Mouse (Mus musculus) monocyte, adult 2 months (primary cell): ENCODE results near the gene Zmynd15.

Experiments
- DNase-seq, 2 experiments: peaks; one replicate each; pipeline ENCODE4 v3.0.0; 2022; ENCODE audit warnings: low spot score in 2 of 2, low read depth in 1 of 2

Gene Zmynd15

DNA sequence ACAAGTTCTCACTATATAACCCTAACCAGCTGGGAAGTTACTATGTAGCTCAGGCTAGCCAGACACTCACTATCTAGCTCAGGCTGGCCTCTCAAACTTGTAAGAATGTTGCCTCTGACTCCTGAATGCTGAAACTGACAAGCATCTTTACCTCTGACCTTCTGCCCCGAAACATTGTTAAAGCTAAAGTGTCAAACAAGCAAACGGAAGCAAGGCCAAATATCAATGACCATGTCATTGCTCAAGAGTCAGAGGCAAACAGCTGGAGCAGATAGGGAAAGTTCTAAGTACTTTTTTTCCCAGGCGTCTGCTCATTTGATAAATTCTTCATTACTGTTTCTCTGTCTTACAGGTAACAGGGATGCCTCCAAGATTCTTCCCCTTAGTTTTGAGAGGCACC lies 42.8 kb downstream of the Zmynd15 start:
- no peak for DNase-seq

DNA sequence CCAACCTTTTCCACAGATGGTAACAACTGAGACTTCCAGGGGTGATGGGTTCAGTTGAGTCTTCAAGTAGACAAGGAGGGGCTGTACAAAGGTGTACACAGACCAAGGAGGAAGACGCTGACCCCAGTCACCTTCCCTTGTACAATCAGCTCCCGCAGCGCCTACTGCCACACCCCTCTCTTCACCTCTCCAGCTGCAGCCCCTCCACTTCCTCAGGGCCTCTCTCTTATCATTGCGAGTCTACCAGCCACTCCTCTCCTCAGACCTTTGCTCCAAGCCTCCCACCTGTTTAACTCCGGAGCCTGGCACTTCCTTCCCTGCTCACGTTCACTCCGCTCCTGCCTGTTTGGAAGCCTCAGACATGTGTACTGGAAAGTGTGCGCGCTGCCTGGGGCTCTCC lies 45.7 kb downstream of the Zmynd15 start, which contains the start of gene Tm4sf5:
Tm4sf5 (plus strand) TSS at position 275 of the 400 bp plus-strand sequence.
- DNase-seq, result no peak

DNA sequence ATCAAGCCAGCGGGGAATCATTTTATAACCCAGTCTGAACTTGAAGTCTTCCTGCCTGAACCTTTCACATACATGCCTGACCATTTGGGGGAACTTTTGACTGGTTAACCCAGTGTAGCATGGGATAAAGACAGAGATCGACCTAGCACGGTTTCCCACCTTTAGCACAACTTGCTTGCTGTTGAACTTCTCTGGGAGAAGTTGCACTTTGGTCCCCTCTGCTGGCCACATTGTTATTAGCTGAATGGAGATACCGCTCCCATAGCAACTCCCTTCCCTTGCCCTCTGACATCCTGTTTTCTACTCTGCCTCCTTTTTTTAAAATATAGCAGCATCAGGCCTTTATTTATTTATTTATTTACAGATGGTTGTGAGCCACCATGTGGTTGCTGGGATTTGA lies 47.2 kb downstream of the Zmynd15 start:
- DNase-seq, result peak; percentile 32 to 60

DNA sequence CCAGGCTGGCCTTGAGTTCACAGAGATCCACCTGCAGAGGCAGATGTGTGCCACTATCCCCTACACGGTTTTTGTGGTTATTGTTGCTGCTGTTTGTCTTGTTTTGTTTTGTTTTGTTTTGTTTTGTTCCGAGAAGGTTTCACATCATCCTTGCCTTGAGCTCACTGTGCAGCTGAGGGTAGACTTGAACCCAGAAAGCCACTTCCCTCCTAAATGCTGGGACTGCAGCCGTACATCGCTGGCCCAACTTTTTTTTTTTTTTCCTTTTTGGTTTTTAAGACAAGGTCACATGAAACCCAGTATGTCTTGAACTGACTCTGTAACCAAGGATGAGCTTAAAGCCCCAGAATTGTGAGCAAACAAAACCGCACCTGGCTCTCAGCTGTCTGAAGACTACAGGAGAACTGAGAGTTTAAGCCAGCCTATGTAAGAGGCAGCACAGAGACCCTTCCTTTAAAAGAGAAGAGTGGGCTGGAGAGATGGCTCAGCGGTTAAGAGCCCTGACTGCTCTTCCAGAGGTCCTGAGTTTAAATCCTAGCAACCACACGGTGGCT lies 47.8 kb downstream of the Zmynd15 start:
- DNase-seq, result no peak

DNA sequence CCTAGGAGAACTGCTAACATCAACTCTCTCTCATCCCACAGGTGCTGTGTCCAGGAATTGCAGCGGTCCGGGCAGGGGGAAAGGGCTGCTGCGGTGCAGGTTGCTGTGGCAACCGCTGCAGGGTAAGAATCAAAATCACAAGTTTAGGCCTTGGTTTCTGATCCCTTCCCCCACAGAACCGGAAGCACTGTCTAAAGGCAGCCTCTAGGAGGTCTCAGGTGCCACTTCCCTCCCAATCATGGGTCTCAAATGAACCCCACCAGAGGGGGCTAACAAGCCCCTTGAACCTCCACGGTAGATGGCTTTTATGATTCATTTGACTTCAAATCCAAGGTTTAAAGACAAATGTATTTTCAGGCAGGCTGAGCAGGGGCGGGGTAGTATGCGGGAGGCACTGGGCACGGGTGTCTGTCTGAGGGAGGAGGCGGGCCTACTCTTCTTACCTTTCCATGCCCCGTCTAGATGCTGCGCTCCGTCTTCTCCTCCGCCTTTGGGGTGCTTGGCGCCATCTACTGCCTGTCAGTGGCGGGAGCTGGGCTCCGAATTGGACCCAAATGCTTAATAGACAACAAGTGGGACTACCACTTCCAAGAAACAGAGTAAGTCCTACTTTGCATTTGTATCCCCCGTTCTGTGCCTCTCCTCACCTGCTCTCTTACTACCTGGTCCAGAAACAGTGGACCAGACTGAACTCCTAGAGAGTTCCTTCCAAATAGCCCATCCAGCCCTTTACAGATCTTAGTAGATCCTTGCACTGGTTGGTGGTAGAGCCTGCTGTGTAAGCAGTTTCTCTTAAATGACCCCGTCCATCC lies 50.7 kb downstream of the Zmynd15 start:
- DNase-seq, result no peak

DNA sequence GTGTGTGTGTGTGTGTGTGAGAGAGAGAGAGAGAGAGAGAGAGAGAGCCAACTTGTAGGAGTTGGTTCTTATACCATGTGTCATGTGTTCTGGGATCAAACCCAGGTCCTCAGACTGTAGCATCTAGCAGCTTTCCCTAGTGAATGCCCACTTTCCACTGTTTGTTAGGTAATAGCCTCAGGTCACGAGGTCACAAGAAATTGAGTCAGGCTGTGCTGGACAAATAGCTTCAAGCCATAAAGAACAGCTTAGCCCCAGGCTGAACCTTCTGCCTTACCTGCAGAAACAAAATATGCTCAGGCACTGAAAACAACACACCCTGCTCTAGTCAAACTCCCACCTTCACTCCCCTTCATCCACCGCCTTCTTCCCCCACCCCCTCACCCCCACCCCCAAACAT lies 52.0 kb downstream of the Zmynd15 start:
- no peak for DNase-seq

DNA sequence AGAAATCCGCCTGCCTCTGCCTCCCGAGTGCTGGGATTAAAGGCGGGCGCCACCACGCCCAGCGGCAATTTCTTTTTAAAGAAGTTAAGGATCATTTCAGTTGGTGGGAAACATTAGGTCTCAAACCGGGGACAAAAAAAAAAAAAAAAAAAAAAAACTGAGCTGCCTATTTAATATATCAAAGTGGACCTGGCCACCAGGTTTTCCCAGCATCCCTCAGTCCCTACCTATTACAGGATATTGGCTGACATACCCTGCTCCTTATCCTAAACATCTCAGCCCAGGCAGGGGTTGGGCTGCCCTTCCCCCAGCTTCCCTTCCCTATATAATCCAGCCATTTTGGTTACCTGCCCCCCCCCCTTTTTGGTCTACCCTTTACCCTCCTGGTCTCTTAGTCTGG lies 52.6 kb downstream of the Zmynd15 start:
- DNase-seq, result no peak

DNA sequence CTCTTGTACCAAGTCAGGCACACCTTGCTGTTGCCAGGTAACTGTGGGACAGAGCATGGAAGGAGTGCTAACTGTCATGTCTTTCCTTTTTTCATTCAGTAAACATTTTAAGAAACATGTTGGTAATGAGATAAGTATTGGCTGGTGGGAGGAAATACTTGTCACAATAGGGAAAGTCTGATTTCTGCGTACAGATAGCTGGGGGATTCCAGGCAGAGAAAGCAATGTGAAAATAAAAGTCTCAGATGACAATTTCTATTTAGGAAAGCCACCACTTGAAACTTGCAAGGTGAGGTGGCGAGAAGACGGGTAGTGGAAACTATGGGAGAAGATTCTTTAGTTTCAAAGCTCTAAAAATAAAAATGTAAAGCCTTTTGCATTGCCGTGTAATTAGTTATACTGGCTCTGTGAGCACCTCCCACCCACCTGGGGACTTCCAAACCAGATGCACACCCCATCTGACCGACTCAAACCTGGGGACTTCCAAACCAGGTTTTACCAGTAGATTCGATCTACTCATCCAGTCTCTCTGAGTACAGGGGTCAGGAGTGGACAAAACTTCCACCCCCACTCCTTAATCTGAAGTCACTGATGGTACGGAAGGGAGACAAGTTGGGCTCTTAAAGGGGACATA lies 53.6 kb downstream of the Zmynd15 start:
- no peak for DNase-seq

DNA sequence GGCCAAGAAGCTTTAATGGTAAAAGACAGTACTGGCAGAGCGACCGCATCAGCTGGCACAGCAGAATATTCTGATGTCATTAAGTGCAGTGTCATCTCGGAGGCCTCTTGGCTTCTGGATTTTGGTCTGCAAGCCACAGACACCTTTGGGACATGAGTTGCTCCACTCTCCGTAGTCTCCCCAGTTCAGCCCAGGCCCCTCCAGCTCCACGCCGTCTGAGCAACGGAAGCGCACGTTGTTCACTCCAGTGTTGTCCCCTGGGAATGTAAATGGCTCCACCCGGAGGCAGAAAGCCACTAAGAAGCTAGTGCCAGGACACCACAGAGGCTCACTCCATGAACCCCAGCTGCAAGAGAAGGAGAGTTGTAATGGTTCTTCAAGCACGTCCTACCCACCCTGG lies 54.3 kb downstream of the Zmynd15 start:
- DNase-seq, result no peak

DNA sequence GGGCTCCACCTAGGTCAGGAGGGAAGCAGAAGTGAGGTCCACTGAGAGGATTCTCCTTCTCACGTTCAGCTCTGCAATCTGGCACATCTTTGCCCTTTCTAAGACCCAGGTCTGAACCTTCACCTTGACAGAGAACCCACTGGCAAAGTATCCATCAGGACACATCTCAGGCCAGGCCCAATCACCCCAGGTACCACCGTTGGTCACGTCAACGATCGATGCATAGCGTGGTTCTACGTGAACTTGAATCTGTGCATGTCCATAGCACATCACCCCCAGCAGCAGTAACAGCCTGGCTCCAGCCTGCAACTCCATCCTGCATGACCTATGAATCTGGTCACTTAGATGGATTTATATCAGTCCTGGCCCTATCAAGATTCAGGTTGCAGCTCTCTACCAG lies 55.1 kb downstream of the Zmynd15 start, which contains the start of gene Vmo1:
Vmo1 (minus strand) TSS at position 329 of the 400 bp plus-strand sequence.
- DNase-seq, result no peak
